Mouse (Mus musculus): Measurements from ENCODE around the gene Stx2.

GRCm38 (mm10) chr5:129026171-129026570 lies 17.8 kb upstream of the Stx2 start:
- no peak for TF ChIP-seq CTCF (conservative IDR thresholded peaks at IDR 0.05; ENCODE audit: low read length)
- no peak for TF ChIP-seq POU5F1 (IDR thresholded peaks at IDR 0.05; ENCODE audit: borderline replicate concordance, low read length)
